Mouse (Mus musculus) MEL-GATA-1-ER (cell line): ENCODE data around the gene Prkce.

Experiments used
- DNase-seq: peaks from one replicate; pipeline ENCODE4 v3.0.0-alpha.2; 2012; ENCODE audit warnings: low read depth; ENCODE audit errors: extremely low read depth

The Prkce gene

GRCm38 (mm10) chr17:86254978-86255377 lies 87.4 kb downstream of the Prkce start:
- no peak for DNase-seq

GRCm38 (mm10) chr17:86256730-86257131 lies 89.1 kb downstream of the Prkce start:
- DNase-seq: no peak

- no peak for DNase-seq
These were observed 93.5 kb downstream of the Prkce start for GRCm38 (mm10) chr17:86261067-86261466.

GRCm38 (mm10) chr17:86263985-86264649 lies 96.5 kb downstream of the Prkce start:
- DNase-seq: no peak

- no peak for DNase-seq
These were observed 98.5 kb downstream of the Prkce start for GRCm38 (mm10) chr17:86266051-86266450.

- no peak for DNase-seq
These were observed 99.7 kb downstream of the Prkce start for GRCm38 (mm10) chr17:86267126-86267760.

- DNase-seq: no peak
These were observed 102.1 kb downstream of the Prkce start for GRCm38 (mm10) chr17:86269639-86270038.

GRCm38 (mm10) chr17:86270523-86270922 lies 102.9 kb downstream of the Prkce start:
- no peak for DNase-seq

GRCm38 (mm10) chr17:86271277-86271676 lies 103.7 kb downstream of the Prkce start:
- DNase-seq: no peak

- no peak for DNase-seq
These were observed 105.4 kb downstream of the Prkce start for GRCm38 (mm10) chr17:86272961-86273360.

- no peak for DNase-seq
These were observed 106.2 kb downstream of the Prkce start for GRCm38 (mm10) chr17:86273566-86274349.

GRCm38 (mm10) chr17:86274350-86274744 lies 106.8 kb downstream of the Prkce start:
- DNase-seq: no peak

GRCm38 (mm10) chr17:86276381-86276780 lies 108.8 kb downstream of the Prkce start:
- no peak for DNase-seq

- no peak for DNase-seq
These were observed 109.6 kb downstream of the Prkce start for GRCm38 (mm10) chr17:86277032-86277798.

- DNase-seq: no peak
These were observed 110.5 kb downstream of the Prkce start for GRCm38 (mm10) chr17:86277999-86278526.

- no peak for DNase-seq
These were observed 112.2 kb downstream of the Prkce start for GRCm38 (mm10) chr17:86279751-86280150.

GRCm38 (mm10) chr17:86283741-86284140 lies 116.2 kb downstream of the Prkce start:
- no peak for DNase-seq

- DNase-seq: no peak
These were observed 117.5 kb downstream of the Prkce start for GRCm38 (mm10) chr17:86285058-86285457.

GRCm38 (mm10) chr17:86286747-86287271 lies 119.2 kb downstream of the Prkce start:
- DNase-seq: no peak

GRCm38 (mm10) chr17:86292711-86293110 lies 125.1 kb downstream of the Prkce start:
- DNase-seq: no peak

- DNase-seq: peak; percentile 69
These were observed 125.7 kb downstream of the Prkce start for GRCm38 (mm10) chr17:86293247-86293744.
